Mouse (Mus musculus) kidney, postnatal 10 days (tissue): Measurements from ENCODE around the gene Il10.
"Not testable (repeated sequence)": the region's sequence is repeated elsewhere in the genome, so short reads cannot be mapped to it uniquely, and the experiment has no call there.

Source experiments
- DNase-seq: peaks from one replicate; pipeline ENCODE4 v3.0.0; 2021; ENCODE audit warnings: mixed read lengths

Gene Il10

DNA sequence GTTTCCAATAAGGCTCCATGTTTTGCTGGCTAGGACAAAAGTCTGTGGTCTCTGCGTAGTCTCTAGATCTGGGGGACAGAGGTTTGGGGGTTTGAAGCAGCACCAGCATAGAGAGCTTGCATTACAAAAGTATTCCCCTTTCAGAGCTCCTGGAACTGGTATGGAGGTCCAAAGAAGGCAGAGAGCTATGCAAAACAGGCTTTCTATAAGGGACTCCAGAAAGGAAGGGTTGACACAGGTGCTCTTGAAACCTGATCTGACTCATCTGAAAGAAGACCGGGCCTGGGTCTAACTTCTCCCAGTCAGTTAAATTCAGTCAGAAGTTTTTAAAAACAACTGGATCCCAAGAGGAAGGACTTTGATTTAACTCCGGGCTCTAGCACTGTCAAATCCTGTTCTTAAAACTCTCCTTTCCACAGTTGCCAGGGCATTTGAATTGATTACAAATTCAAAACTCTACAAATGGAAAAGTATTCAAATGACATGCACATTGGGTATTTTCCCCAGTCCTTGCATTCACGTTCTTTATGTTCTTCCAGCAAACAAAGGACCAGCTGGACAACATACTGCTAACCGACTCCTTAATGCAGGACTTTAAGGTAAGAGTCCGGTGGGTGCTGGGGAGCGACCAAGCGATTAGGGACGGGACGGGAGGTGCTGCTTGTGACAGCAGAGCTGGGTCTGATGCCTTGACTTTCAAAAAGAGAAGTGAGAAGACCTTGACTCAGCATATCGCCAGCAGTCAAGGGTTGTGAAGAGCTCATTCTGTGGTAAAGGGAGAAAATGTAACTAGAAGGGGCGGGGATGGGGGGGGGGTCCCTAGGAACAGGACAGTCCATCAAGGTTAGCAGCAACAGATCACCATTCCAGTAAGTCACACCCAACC is 1.0 kb downstream of the Il10 start:
- DNase-seq: no peak

- no peak for DNase-seq
These were observed 1.8 kb downstream of the Il10 start for GRCm38 (mm10) chr1:131021438-131021837.

DNA sequence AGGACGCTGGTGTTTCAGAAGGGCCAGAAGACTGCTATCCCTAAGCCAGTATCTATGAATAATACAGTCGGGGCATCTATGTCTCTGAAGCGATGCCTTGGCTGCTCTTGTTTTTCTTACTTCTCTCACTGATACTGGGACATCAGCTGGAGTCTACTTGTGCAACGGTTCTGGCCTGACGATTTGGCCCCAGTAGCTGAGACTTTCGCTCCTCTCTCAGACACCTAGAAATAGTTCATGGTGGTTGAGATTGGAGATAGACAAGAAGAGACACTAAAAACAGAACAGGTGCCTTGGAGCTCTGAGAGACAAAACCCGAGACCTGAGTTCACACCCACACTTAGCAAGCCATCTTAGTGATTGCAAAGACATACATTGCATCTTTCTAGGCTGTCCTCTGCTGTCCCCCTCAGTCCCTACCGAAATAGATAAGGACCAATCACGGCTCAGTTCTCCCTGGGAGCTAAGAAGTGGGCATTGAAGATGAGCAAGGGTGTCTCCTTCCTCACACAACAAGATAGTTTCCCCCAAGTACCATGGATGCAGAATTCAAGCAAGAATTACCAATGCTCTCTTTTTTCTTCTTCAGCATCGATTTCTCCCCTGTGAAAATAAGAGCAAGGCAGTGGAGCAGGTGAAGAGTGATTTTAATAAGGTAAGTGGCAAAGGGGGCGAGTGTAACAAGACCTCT is 2.4 kb downstream of the Il10 start:
- no peak for DNase-seq

GRCm38 (mm10) chr1:131022591-131023249 is 3.1 kb downstream of the Il10 start:
- DNase-seq: no peak

- not testable (repeated sequence) for DNase-seq
These were observed 3.7 kb downstream of the Il10 start for GRCm38 (mm10) chr1:131023250-131023858.

- no peak for DNase-seq
These were observed 5.5 kb downstream of the Il10 start for GRCm38 (mm10) chr1:131024900-131025842.

- DNase-seq: no peak
These were observed 6.2 kb downstream of the Il10 start for GRCm38 (mm10) chr1:131025843-131026190.

DNA sequence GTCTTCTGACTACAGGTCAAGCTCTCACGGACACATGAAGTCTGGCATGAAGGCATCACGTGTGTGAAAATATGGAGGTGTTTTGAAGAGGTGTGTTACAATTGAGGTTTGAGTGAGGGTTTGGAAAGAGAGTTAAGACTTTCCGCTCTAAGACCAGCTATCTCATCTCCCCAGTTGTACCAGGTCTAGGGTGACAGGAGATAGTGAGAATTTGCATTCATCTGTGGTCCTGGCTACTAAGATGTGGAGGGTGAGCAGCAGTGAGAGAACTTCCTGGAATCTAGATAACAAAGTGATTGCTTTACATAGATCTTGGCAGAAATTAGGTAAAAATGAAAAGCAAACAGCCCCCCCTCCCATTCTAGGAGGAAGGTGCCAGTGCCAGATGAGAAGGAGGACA is 9.6 kb downstream of the Il10 start:
- DNase-seq: no peak

DNA sequence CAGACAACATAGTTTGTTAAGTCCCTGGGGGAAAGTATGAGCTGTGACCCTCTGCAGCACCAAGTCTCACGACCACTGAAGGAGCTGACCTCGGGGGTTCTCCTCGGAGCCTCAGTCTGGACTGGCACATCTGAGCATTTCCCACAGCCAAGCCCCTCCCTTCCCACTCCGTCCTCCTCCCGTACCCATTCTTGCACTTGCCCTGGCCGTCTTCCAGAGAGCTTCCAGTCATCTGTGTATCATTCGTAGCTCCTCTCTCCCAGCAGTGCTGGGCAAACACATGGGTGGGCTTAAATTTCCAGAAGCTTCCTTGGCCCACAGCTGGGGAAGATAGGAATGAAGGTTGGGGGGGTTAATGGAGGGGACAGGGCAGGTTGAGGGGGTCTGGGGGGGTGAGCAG is 10.6 kb downstream of the Il10 start:
- DNase-seq: no peak

- no peak for DNase-seq
These were observed 11.6 kb downstream of the Il10 start for GRCm38 (mm10) chr1:131031267-131031666.

DNA sequence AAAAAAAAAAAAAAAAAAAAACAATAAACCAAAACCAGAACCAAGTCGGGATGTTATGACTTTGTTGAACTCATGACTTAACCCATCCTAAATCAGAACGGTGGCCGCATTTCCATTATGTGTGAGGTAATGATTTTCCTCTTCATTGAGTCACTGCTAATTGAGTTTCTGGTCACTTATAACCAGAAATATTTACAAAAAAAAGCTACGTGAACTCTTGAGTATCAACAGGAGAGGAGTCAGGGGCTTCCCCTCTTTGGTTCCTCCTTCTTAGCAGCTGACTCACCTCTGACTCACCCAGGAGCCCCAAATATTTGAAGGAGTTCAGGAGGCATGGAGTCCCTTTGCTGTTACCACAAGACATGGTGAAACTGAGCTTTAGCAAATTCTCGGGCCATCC is 18.4 kb downstream of the Il10 start:
- DNase-seq: no peak

DNA sequence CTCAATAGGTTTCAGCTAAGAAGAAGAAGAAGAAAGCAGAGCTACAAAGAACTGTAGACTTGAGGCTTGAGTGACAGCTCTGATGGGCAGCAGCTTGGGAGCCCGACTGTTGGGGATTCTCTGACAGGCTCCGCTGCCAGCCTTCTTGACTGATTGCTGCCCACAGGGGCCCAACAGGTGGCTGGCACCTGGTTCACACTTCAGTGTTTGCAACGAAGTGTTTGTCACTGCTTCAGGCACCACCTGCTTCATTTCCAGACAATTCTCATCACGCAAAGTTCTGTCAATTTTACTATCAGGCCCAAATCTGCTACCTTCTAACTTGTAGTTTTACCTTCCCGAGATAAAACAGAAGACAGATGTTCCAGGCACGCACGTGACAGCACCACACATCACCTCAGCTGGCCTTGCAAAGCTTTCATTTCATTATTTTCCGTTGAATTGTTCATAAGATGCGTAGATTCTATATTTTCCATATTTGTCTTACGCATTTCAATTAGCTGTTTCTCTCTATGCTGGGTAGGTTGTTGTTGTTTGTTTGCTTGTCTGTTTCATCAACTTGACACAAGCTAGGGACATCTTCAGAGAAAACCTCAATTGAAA is 18.9 kb downstream of the Il10 start:
- no peak for DNase-seq

DNA sequence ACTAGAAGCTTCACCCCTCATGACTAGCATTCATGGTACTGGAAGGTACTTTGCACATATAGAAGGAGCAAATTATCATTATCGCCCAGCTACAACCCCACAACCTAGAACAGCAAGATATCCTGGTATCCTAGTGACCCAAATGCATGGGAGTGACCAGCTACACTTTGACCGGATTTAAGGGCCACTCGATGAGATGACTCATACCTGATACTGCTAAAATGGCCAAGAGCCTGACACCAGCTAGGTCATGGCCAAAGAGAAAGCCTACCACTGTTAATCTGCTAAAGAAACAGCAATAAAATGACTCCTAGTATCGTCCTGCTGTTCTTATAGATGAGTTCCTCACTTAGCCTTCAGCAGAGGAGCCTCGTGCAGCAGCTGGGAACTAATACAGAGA is 19.8 kb downstream of the Il10 start:
- no peak for DNase-seq

GRCm38 (mm10) chr1:131042263-131042662 is 22.6 kb downstream of the Il10 start:
- no peak for DNase-seq

GRCm38 (mm10) chr1:131042721-131043120 is 23.1 kb downstream of the Il10 start:
- DNase-seq: no peak

GRCm38 (mm10) chr1:131043636-131044035 is 24.0 kb downstream of the Il10 start:
- DNase-seq: no peak

DNA sequence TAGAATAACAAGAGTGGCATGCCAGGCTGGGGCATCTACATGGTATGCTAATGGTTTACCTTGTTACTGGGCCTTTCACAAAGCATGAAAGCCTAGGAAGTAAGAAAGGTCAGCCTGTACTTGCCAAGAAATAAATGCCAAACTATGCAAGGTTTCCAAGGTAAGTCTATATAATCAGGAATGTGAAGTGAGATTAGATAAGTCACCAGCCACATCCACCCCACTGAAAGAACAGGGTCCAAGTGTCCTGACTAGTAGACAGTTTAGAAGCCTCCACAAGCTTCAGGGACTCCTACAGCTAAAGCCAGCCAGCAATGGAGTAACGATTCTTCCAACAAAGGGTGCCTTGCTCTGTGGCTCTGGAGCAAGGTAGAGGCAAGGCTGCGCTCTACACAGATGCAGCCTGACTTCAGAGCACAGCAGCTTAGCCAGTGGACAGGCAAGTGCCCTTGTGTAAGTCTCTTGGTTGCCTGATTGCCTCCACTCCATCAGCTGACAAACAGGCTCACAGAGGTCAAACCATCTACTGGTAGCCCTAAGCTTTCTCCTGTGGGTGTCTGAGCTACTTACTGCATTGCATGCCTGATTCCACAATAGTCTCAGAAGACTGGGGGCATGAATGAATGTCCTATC is 26.2 kb downstream of the Il10 start:
- DNase-seq: no peak

- DNase-seq: no peak
These were observed 27.0 kb downstream of the Il10 start for GRCm38 (mm10) chr1:131046607-131047006.

DNA sequence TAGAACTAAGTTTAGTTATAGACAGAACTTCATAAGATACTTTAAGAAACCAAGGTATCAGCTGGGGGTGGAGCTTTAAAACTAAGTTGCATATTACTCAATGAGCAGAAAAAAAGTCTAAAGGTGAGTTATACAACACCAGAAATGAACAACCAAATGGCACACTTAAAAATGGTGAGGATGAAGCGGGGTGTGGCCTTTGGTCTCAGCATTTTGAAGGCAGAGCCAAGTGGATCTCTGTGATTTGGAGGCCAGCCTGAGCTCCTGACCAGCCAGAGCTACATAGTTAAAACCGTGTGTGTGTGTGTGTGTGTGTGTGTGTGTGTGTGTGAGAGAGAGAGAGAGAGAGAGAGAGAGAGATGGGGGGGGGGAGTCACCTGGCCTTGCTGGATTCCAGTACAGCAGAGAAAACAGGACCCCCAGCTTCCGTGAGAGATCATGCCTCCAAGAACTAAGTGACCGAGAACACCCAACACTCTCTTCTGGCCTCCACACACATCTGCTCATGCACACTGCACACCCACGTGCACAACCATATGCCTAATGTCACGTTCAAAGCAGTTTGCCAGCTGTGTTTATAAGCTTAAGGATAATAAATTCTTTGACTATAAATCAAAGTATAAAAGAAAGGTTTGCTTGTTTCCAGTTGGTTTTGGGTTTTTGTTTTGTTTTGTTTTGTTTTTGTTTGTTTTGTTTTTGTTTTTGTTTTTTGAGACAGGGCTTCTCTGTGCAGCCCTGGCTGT is 28.6 kb downstream of the Il10 start:
- DNase-seq: no peak

- no peak for DNase-seq
These were observed 29.3 kb downstream of the Il10 start for GRCm38 (mm10) chr1:131048946-131049345.
